Mouse (Mus musculus) megakaryocyte, adult 5-6 weeks (primary cell): Measurements from ENCODE around the gene Klf15. TPM values are rescaled to one million over a fixed set of nuclear protein-coding genes. Genes with fewer than 3 reads are reported as not detected.
A peak's percentile ranks its signal among the peaks of the same experiment; 100 is the strongest.

Experiments
- ATAC-seq: 2 replicates; pipeline ENCODE4 v1.8.0; 2016; ENCODE audit warnings: mild to moderate bottlenecking, inconsistent platforms; ENCODE audit not compliant: poor library complexity, severe bottlenecking
- total RNA-seq, 2 experiments: library from RNA; stranded (forward) in 1 of 2; stranded (reverse) in 1 of 2; fragments of 153-499, 151-499 nt in 1 of 2; fragments of 221-1000, 200-1000 nt in 1 of 2; gene quantifications; 2 replicates each; pipeline versions ENCODE4 v1.2.3 to v1.2.4; 2015 to 2017

Gene Klf15
- not detected in 2 replicates for total RNA-seq (2015)
- not detected in 2 replicates for total RNA-seq (2017)

GRCm38 (mm10) chr6:90462181-90462706 lies at the start of gene Klf15:
TSS of gene Klf15 (plus strand) at chr6:90462576.
- no peak for ATAC-seq

- peak; percentile 97 for ATAC-seq
Observed at GRCm38 (mm10) chr6:90422565-90422964, 39.8 kb upstream of the Klf15 start.

- ATAC-seq = no peak
Observed at GRCm38 (mm10) chr6:90425361-90425760, 37.0 kb upstream of the Klf15 start.

- ATAC-seq = no peak
Observed at GRCm38 (mm10) chr6:90426003-90426402, 36.4 kb upstream of the Klf15 start.

GRCm38 (mm10) chr6:90428380-90428974 lies 33.9 kb upstream of the Klf15 start, which contains the start of gene Cfap100:
TSS of gene Cfap100 (minus strand) at chr6:90428797.
- peak; percentile 44 for ATAC-seq

- ATAC-seq = no peak
Observed at GRCm38 (mm10) chr6:90429911-90430310, 32.5 kb upstream of the Klf15 start.

- ATAC-seq = no peak
Observed at GRCm38 (mm10) chr6:90431487-90431886, 30.9 kb upstream of the Klf15 start.

GRCm38 (mm10) chr6:90434687-90435086 lies 27.7 kb upstream of the Klf15 start:
- ATAC-seq = no peak

- ATAC-seq = peak; percentile 66
Observed at GRCm38 (mm10) chr6:90435195-90435618, 27.2 kb upstream of the Klf15 start.

GRCm38 (mm10) chr6:90436192-90436907 lies 26.0 kb upstream of the Klf15 start:
- ATAC-seq = no peak

- ATAC-seq = no peak
Observed at GRCm38 (mm10) chr6:90437041-90437440, 25.3 kb upstream of the Klf15 start.

- no peak for ATAC-seq
Observed at GRCm38 (mm10) chr6:90446883-90447282, 15.5 kb upstream of the Klf15 start.

- ATAC-seq = no peak
Observed at GRCm38 (mm10) chr6:90450179-90450578, 12.2 kb upstream of the Klf15 start.

- ATAC-seq = no peak
Observed at GRCm38 (mm10) chr6:90450697-90451096, 11.7 kb upstream of the Klf15 start.

- ATAC-seq = no peak
Observed at GRCm38 (mm10) chr6:90451512-90451911, 10.9 kb upstream of the Klf15 start.

GRCm38 (mm10) chr6:90452603-90453002 lies 9.8 kb upstream of the Klf15 start:
- no peak for ATAC-seq

- ATAC-seq = no peak
Observed at GRCm38 (mm10) chr6:90453751-90454150, 8.6 kb upstream of the Klf15 start.

GRCm38 (mm10) chr6:90457421-90457820 lies 5.0 kb upstream of the Klf15 start:
- no peak for ATAC-seq

GRCm38 (mm10) chr6:90461181-90461580 lies 1.2 kb upstream of the Klf15 start:
- ATAC-seq = no peak

GRCm38 (mm10) chr6:90461771-90462170 lies 605 bp upstream of the Klf15 start:
- no peak for ATAC-seq

GRCm38 (mm10) chr6:90462841-90463227 lies 458 bp downstream of the Klf15 start:
- no peak for ATAC-seq

GRCm38 (mm10) chr6:90463228-90463862 lies 969 bp downstream of the Klf15 start:
- no peak for ATAC-seq
